Mouse (Mus musculus) spleen, adult 18-20 months (tissue): Measurements from ENCODE around the gene Macrod1.

Experiments
- DNase-seq, 2 experiments: peaks; one replicate each; pipeline ENCODE4 v3.0.0; 2022; ENCODE audit warnings: mixed read lengths in 2 of 2

Gene Macrod1

DNA sequence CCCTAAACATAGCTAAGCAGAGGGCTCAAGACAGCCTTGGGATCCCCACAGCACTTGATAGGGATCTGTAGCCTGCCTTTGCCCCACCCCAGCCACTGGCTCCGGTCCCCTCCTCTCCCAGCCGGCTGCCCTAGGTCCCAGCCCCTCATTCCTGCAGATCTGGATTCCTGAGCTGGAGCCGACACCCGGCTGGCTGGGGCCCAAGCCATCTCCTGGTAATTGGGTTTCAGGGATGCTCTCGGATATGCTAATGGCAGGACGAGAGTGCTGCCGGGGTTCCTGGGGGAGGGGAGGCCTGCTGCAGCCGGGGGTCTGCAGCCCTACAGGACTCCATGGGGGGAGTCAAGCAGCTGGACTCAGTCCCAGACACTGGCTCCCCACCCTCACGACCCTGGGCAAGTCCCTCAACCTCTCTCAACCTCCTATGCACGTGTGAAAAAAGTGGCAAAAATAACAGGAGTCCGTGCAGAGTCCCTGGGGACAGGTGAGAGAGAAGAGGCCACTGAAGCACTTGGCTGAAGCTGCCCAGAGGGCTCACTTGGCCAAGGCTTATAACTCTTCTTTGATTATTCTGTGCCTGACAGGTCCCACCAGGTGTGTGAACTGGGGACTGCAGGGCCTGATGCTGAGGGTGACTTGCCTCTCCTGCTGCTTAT is 119.6 kb downstream of the Macrod1 start:
- no peak for DNase-seq

DNA sequence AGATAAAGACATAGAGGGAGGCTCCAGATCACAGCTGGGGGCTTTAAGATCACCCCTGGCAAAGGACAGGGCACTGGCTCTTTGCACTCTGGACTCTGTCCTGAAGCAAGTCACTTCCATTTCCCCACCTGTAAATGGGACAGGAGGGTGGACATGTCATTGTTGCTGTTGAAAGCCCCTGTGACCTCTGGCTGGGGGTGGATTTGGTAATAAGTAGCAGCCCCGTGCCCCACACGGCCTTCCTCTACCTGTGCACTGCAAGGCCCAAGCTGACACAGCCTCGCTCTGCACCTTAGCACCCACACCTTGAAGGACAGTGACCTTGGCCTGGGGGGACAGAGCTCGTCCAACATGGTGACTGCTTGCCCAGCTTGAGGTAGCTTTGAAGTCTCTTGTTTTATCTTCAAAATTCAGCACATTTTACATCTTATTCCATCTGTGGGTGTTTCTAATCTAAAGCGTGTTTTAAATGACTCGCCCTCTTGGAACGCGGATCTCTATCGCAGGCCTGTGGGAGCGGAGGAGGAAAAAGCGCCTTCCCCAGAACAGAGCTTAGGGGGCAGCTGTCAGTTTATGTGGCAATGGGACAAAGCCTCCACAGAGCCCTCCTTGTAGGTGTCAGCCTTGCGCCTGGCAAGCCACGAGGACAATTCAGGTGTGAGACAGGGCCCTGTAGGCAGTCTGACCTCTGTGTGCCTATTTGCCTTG is 121.3 kb downstream of the Macrod1 start:
- DNase-seq = no peak

DNA sequence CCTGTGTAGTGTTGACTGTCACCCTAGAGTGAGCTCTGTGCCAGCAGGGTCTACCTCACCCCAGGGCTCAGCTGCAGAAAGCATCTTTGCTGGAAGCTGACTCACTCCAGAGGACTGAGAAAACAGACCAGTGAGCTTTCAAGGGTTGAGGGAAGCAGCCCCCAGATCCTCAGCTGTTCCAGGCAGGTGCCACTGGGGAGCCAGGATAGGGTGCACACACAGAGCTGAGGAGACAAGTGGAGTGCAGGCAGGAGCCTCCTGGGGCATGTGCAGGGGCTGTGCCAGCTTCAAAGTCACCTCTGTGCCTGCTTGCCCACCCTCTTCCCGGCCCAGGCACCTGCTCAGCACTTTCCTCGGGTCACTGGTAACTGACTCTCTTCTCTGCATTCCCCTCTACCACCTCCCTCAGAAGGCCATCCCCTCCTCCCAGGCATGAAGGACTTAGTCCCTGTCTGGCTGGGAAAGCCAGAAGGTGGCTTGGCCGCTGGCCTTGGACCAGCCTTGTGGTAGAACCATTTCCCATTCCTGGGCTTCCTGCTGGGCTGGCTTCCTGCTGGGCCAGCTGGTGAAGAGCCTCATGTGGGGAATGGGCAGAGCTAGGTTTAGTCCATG is 122.3 kb downstream of the Macrod1 start:
- DNase-seq = no peak

DNA sequence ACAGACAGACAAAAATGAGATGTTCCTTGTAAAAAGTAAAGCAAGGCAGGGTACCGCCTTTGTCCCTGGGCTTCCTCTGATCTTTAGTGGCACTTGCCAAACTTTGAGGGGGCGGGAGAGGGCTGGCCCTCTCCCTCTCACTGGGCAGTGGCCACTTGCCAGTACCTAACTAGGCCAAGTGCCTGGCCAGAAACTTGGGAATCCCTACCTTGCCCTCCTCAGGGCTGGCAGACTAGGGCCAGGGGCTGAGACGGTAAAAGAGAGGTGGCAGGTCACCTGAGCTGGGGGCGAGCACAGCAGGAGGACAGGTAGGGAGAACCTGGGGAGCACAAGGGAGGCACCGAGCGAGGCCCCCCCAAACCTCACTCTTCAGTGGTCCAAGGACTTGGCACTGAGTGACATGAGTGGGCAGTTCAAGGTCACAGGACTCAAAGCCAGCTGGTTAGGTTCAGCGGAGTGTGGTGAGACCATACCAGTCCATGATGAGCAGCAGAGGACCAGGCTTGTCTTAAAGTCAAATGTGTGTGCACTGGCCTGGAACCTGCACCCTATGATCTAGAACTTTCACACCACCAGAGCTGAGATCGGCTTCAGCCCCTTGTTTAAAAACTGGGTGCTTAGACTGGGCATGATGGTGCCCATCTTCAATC is 124.3 kb downstream of the Macrod1 start:
- DNase-seq = no peak

DNA sequence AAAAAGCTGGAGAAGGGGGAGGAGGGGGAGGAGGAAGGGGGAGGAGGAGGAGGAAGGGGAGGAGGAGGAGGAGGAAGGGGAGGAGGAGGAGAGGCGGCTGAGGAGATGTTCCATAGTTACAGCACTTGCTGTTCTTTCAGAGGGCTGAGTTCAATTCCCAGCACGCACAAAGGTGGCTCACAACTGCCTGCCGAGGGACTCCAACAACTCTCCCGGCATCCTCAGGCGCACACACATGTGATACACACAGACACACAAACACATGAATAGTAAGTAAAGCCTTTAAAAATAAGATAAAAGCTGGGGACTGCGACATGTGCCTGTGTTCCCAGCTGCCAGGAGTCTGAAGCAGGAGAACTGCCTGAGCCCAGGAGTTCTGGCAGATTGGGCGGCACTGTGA is 124.9 kb downstream of the Macrod1 start:
- DNase-seq = no peak

DNA sequence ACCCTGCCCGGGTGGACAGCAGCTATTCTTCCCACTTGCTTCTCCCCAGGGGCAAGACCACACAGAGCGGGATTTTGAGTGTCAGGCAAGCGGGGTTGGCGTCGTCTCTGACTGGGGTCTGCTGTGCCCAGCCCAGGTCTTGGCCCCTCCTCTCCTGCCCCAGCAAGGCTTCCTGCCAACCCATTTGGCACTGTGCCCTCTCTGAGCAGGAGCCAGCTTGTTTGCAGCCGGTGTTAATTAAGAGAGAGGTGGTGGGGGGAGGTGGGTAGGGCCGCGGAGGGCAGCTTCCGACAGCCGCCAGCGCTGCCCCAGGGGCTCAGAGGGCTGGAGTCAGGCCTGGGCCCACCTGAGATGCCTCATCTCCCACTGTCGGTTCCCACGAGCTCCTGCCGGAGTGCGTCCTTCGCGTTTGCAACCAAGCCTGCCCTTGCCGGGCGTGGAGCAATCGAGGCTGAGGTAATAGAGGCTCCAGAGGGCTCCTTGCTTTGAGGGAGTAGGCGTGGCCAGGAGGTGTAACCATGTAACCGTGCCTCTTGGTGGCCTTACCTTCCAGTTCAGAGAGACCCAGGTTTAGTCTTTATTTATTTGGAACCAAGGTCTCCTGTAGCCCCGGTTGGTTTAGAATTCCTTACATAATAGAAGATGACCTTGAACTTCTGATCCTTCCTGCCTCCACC is 125.8 kb downstream of the Macrod1 start:
- no peak for DNase-seq

DNA sequence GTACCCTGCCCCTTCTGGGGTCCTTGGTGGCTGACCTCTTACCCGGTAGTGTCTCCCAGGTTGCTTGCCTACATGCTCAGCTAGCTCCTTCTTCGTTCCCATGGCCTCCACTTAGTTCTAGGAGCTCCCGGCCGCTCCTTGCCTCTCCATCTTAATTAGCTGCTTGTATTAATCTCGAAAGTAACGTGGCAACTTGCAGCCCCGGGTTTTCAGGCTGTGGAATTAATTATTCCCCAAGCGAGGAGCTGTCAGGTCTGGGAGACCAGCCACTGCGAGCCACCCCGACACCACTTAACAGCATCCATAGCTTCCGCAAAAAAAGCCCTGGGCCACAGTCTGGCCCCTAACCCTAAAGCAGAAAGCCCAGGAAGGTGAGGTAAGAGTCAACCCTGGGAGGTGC is 126.8 kb downstream of the Macrod1 start:
- DNase-seq = no peak

DNA sequence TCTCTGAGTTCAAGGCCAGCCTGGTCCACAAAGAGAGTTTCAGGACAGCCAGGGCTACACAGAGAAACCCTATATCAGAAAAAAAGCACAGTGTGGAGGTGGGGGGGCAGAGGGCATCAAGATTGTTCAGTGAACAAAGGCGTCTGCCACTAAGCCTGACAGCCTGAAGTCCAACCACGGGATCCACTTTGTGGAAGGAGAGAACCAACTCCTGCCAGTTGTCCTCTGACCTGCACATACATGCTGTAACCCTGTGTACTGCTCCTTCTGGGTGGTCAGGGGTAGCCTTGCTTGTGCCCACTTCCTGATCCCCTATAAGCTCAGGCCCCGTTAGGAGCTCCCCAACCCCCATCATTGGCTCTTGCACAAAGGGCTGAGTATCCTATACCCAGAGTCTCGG is 128.4 kb downstream of the Macrod1 start:
- no peak for DNase-seq

DNA sequence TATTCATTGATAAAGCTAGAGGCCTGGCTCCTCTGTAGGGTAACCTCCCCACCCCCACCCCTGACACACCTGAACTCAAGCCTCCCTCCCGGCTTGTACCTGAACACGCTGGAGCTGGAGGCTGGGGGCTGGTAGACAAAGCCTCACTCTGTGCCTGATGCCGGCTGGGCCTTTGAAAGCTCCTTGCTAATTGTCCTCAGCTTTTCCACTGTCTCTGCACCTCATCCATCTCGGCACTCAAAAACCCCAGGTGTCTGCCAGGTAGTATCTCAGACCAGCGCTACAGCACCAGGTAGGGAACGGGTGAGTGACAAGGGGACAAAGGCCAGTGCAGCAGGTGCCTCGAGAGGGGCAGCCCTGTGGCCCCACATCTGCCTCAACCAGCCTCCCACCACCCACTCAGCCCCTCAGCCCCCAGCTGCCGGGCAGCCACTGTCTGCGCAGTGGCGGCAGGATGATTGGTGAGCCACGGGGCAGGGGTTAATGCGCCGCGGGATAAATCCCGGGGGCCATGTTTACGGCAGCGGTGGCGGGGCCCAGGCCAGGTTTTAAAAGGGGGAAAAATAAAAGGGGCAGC is 129.2 kb downstream of the Macrod1 start:
- DNase-seq = no peak

DNA sequence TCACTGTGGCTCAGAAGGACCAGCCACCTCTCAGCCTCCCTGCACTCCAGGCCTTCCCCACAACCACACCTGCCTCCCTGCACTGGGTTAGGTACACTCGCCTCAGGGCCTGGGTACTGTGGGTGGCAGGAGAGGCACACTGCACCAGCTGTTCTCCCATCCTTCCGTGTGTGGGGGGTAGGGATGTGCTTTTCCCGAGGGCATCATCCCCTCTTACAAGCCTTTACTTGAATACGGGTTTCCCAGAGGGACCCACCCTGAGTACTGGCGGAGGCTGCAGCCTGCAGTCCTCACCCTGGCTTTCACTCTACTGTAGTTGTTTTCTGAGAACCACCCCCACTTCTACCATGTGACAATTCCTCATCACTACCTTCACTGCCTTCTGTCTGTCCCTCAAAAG is 130.5 kb downstream of the Macrod1 start:
- DNase-seq = no peak

DNA sequence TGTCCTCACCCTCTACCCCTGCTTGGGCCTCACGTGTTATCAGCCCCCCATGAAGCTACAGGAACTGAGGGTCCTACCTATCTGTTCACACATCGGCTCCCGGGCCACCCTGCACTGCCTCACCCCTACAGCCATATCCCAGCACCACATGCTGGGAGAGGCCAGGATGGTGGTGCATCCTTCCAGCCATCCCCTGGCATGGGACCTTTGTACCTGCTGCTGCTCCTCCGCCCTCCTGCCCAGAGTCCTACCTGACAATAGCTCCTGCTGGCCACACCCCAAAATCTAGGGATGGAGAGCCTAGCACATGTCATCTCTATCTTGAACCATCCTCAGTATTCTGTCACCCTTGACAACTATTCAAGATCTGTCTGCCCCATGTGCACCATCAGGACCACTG is 132.4 kb downstream of the Macrod1 start:
- DNase-seq = no peak

DNA sequence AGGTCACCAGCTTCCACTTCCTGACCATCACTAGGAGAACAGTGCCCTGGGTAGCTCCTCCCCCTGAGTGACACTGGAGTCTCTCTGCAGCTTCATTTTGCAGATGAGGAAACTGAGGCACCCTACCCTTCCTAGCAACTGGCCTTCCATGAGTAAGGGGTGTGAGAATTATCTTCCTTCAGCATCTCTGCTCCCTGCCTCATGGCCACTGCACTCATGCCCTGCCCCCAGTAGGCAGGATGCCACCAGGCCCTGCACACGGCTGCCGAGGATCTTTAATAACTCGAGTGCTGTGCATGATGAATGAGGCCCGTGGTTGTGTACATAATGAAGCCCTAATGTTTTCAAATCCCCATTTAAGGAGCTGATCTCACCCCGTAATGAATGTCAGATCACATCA is 134.4 kb downstream of the Macrod1 start:
- no peak for DNase-seq

DNA sequence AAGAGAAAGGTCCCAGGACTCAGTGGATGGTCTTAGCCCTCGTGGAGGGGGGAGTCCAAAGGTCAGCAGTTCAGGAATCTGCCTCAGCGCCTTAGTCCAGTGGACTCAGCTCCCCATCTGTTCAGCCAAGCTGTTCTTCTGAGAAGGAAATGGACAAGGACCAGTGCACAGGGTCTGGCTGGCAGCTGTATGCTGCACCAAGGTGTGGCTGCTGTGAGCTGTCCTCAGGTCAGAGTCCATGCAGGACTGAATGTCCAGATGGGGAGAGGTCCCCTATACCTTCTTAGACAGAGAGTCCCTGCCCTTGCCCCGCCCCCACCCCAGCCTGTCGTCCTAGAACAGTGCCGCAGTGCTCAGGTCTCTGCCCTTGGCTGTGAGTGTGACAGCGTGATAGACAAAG is 135.0 kb downstream of the Macrod1 start:
- DNase-seq = no peak

DNA sequence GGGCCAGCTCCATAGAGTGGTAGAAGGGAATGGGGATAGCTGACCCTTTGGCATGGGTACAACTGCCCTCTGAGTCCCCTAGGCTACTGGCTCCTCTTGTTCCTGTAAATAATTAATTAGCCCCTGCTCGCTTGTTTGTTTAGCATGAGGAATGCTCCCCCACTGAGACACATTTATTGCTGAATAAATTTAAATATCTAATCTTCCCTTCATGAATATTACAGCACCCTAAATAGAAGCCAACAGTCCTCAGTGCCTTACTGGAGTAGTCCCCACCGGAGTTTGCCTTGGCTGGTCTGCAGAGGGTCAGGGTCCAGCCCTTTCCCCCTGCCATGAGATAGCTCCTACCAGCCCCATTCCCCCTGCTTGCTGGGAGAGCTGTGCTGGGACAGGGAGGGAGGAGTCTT is 136.0 kb downstream of the Macrod1 start:
- DNase-seq = no peak

DNA sequence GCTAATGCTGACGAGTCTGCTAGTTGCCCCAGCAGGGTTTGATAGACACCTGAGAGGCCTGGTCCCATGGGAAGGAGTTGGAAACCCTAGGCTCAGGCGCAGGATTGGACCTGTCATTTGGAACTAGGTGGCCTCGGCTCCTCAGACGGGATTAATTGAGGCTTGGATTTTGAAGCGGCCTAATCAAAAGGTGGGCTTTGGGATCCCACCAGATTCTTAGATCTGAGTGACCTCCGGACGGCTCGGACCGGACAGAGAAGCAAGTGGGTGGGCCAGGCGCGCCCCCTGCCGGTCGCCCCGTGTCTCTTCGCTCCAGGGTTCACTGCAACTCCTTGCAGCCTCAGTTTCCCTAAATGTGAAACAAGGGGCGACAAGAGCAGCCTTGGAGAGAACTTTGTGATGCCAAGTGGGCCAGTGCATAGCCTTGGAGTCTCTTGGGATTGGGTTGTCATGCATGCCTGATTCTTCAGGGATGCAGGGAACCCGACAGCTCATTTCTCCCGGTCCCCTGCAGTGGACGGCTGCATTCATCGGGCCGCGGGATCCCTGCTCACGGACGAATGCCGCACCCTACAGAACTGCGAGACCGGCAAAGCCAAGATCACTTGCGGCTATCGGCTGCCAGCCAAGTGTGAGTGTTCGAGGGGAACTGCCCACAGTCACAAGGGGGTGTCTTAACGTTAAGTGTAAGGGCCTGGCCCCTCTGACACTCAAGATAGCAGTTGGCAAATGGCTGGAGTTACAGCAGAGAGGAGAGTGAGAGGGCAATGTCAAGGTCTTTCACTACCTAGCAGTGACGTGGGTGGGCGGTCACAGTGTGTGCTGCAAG is 139.5 kb downstream of the Macrod1 start:
- DNase-seq = peak; percentile 22 to 61

DNA sequence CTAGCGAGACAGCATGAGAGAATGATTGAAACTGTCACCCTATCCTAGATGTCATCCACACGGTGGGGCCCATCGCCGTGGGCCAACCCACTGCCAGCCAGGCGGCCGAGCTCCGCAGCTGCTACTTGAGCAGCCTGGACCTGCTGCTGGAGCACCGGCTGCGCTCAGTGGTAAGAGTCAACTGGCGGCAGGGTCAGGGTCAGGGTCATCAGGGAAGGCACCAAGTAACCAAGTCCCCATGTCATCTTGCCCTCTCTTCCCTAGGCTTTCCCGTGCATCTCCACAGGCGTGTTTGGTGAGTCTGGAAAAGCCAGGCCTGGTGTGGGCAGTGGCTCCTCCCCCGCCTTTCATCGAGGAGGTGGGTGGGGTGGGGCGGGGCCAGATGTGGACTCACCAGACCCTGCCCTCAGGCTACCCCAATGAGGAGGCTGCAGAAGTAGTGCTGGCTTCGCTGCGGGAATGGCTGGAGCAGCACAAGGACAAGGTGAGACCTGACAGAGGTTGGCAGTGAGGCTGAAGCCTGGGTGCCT is 140.2 kb downstream of the Macrod1 start:
- no peak for DNase-seq

DNA sequence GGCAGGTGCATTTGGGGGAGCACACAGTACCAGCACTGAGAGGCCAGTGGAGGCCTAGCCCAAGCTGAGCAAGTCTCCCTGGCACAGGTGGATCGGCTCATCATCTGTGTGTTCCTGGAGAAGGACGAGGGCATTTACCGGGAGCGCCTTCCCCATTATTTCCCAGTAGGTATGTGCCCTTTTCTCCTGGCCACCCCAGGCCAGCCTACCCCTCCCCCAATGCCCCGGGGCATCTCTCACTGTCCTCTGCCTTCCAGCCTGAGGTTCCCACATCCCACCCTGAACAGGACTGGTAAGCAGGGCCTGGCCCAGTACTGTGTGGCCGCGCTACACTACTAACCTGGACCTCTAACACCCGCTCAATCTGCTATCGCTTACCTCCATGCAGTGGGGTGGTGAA is 140.8 kb downstream of the Macrod1 start:
- DNase-seq = no peak

DNA sequence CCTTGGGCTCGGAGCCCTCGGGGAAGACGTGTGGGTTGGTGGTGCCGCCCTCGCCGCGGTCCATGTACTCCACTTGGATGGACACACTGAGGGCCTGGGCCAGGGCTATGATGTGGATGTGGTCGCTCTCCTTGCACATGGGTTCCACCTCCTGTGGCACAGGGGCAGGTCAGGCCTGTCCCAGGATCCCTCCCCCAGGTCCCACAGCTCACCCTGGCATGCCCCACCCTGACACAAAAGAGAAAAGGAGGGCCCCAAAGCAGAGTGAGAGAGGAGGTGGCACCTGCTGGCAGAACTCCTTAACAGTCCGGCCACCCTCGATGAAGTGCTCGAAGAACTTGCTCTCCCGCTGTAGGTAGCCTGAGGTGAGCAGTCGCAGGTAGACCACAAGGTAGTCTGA is 142.5 kb downstream of the Macrod1 start:
- no peak for DNase-seq

DNA sequence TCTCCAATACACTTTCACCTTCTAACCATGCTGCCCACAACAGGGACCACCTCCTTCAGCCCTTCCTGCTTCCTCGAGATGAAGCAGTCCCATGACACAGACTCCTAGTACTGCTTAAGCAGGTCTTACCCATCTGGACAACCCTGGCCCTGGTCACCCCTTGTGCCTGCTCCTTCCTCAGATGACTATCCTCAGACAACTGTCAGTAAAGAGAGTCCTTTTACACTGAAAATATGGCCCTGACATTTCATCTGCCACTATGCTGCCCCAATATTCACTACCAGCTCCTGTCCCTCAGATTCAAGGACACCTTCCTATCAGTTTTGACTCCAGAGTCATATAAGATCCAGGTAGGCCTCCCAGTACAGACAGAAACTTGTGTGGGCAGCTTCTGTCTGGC is 143.8 kb downstream of the Macrod1 start:
- no peak for DNase-seq

DNA sequence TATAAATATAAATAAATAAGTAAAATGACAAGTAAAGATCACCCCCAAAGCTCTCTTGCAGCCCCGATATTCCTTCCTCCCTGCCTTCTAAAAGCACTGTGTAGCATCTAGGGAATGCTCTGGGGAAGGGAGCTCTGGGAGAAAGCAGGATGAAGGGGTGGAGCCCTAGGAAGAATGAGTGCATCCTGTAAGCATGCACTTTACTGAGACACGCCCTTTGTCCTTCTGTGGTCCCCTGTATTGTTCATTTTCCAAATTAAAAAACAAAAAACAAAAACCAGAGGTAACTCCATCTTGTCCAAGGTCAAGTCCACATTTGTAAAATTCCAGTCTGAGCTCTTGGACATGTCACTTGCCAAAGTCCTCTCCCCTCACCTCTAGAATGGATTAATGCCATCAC is 148.3 kb downstream of the Macrod1 start:
- DNase-seq = no peak

DNA sequence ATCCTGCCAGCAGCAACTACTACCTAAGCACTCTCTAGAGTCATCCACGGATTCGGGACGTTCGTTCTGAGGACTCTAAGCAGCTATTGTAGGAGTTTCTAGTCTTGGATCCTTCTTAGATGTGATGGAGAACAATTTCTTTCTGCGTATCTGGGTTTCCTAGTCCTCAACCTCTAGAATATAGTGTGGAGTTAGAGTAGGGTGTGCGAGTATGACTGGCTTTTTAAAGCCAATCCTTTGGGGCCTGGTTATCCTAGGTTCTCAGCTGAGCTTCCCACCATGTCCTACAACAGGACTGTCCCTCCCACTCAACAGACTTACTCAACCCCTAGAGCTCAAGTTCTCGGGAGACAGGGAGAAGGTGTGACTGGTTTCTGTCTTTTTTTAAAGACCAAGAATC is 148.7 kb downstream of the Macrod1 start:
- DNase-seq = no peak
